Mouse (Mus musculus): ENCODE data around the gene Iqsec1.

DNA sequence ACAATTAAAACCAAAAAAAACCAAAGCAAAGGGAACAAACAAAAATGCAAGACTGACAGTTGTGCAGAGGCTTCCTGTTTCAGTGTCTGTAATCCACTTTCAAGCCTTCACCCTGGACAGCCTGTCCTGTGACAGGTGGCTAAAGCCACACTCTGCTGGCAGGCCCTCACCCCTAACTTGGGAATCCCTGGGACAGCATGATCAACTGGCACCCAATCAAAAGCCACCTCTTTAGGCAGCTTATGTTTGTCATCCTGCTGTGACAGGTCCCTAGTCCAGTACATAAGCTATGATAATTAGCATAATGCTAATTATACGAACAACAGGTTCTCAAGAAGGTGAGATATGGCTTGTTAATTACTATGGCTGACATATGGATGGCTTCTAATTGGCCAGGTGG, 40.4 kb downstream of the Iqsec1 start:
- no peak for TF ChIP-seq CTCF (conservative IDR thresholded peaks at IDR 0.05; ENCODE audit: low read length)
- no peak for TF ChIP-seq NANOG (IDR thresholded peaks at IDR 0.05; ENCODE audit: borderline replicate concordance, low read length)
